Mouse (Mus musculus): ENCODE data around the gene Txnip.
A peak's percentile ranks its signal among the peaks of the same experiment; 100 is the strongest.
"Not testable (repeated sequence)": the region's sequence is repeated elsewhere in the genome, so short reads cannot be mapped to it uniquely, and the experiment has no call there.

Gene Txnip

GRCm38 (mm10) chr3:96601941-96602703, 44.4 kb downstream of the Txnip start:
- no peaks in the 10 kb centered on the region for H3K9me3 ChIP-seq (ENCODE audit: low read length)
- H3K4me3 ChIP-seq (replicated peaks; ENCODE audit: low read length) = peak overlapping the region; percentile 83
- H3K36me3 ChIP-seq (ENCODE audit: insufficient read depth, low read length) = no peaks in the 10 kb centered on the region
- peaks cover 42% of the 10 kb centered on the region for H3K27me3 ChIP-seq (ENCODE audit: insufficient read depth, low read length)
- peaks cover 58% of the 10 kb centered on the region for H3K4me1 ChIP-seq (replicated peaks; ENCODE audit: low read depth, low read length)
- TF ChIP-seq CTCF (conservative IDR thresholded peaks at IDR 0.05; ENCODE audit: low read length) (no peak), NANOG (IDR thresholded peaks at IDR 0.05; ENCODE audit: borderline replicate concordance, low read length) (no peak), POU5F1 (IDR thresholded peaks at IDR 0.05; ENCODE audit: borderline replicate concordance, low read length) (no peak)

- H3K36me3 ChIP-seq (ENCODE audit: insufficient read depth, low read length) = no peaks in the 10 kb centered on the region
- no peak for TF ChIP-seq POU5F1 (IDR thresholded peaks at IDR 0.05; ENCODE audit: borderline replicate concordance, low read length)
- no peak for TF ChIP-seq CTCF (conservative IDR thresholded peaks at IDR 0.05; ENCODE audit: low read length)
- H3K9me3 ChIP-seq (ENCODE audit: low read length) = no peaks in the 10 kb centered on the region
- H3K27me3 ChIP-seq (ENCODE audit: insufficient read depth, low read length) = peaks cover 36% of the 10 kb centered on the region
- peaks cover 52% of the 10 kb centered on the region for H3K4me1 ChIP-seq (replicated peaks; ENCODE audit: low read depth, low read length)
- H3K4me3 ChIP-seq (replicated peaks; ENCODE audit: low read length) = no peak overlapping the region
These were observed 44.9 kb downstream of the Txnip start for GRCm38 (mm10) chr3:96602704-96603084.

GRCm38 (mm10) chr3:96603311-96603710, 45.6 kb downstream of the Txnip start:
- H3K36me3 ChIP-seq (ENCODE audit: insufficient read depth, low read length) = no peaks in the 10 kb centered on the region
- H3K4me3 ChIP-seq (replicated peaks; ENCODE audit: low read length) = no peak overlapping the region
- no peak for TF ChIP-seq POU5F1 (IDR thresholded peaks at IDR 0.05; ENCODE audit: borderline replicate concordance, low read length)
- TF ChIP-seq CTCF (conservative IDR thresholded peaks at IDR 0.05; ENCODE audit: low read length) = no peak
- TF ChIP-seq NANOG (IDR thresholded peaks at IDR 0.05; ENCODE audit: borderline replicate concordance, low read length) = no peak
- peaks cover 47% of the 10 kb centered on the region for H3K4me1 ChIP-seq (replicated peaks; ENCODE audit: low read depth, low read length)
- H3K27me3 ChIP-seq (ENCODE audit: insufficient read depth, low read length) = peaks cover 30% of the 10 kb centered on the region
- H3K9me3 ChIP-seq (ENCODE audit: low read length) = no peaks in the 10 kb centered on the region

GRCm38 (mm10) chr3:96606007-96606406, 48.2 kb downstream of the Txnip start:
- H3K9me3 ChIP-seq (ENCODE audit: low read length); H3K4me3 ChIP-seq (replicated peaks; ENCODE audit: low read length): not testable (repeated sequence)

GRCm38 (mm10) chr3:96606618-96607017, 48.9 kb downstream of the Txnip start:
- no peaks in the 10 kb centered on the region for H3K9me3 ChIP-seq (ENCODE audit: low read length)
- H3K4me3 ChIP-seq (replicated peaks; ENCODE audit: low read length) = no peak overlapping the region
- H3K27me3 ChIP-seq (ENCODE audit: insufficient read depth, low read length) = peaks cover 18% of the 10 kb centered on the region
- H3K36me3 ChIP-seq (ENCODE audit: insufficient read depth, low read length) = no peaks in the 10 kb centered on the region
- TF ChIP-seq CTCF (conservative IDR thresholded peaks at IDR 0.05; ENCODE audit: low read length) (no peak), NANOG (IDR thresholded peaks at IDR 0.05; ENCODE audit: borderline replicate concordance, low read length) (no peak), POU5F1 (IDR thresholded peaks at IDR 0.05; ENCODE audit: borderline replicate concordance, low read length) (no peak)
- H3K4me1 ChIP-seq (replicated peaks; ENCODE audit: low read depth, low read length) = peaks cover 22% of the 10 kb centered on the region

More at GRCm38 (mm10) chr3:96606007-96606406, 48.2 kb downstream of the Txnip start:
- Histone ChIP-seq H3K27me3 (ENCODE audit: insufficient read depth, low read length) (peaks cover 18% of the 10 kb centered on the region), H3K4me1 (replicated peaks; ENCODE audit: low read depth, low read length) (peaks cover 25% of the 10 kb centered on the region)
- not testable (repeated sequence) for H3K36me3 ChIP-seq (ENCODE audit: insufficient read depth, low read length)
